Mouse (Mus musculus) thymus, postnatal 0 days (tissue): ENCODE results near the gene Kctd11. TPM values are rescaled to one million over a fixed set of nuclear protein-coding genes. Genes with fewer than 3 reads are reported as not detected.
"Not testable (repeated sequence)": the region's sequence is repeated elsewhere in the genome, so short reads cannot be mapped to it uniquely, and the experiment has no call there.

Source experiments
- DNase-seq: peaks from one replicate; pipeline ENCODE4 v3.0.0-alpha.2; 2015; ENCODE audit warnings: low spot score
- polyA plus RNA-seq: library from polyadenylated mRNA; unstranded; fragments of >200 nt; fragmentation: Nextera tagmentation; extraction: Ambion mirVana; gene quantifications from 2 replicates; pipeline ENCODE4 v1.2.1, GENCODE M21; 2015

Gene Kctd11
- polyA plus RNA-seq, 1 experiment from 2014 or later: 1.7 TPM

DNA sequence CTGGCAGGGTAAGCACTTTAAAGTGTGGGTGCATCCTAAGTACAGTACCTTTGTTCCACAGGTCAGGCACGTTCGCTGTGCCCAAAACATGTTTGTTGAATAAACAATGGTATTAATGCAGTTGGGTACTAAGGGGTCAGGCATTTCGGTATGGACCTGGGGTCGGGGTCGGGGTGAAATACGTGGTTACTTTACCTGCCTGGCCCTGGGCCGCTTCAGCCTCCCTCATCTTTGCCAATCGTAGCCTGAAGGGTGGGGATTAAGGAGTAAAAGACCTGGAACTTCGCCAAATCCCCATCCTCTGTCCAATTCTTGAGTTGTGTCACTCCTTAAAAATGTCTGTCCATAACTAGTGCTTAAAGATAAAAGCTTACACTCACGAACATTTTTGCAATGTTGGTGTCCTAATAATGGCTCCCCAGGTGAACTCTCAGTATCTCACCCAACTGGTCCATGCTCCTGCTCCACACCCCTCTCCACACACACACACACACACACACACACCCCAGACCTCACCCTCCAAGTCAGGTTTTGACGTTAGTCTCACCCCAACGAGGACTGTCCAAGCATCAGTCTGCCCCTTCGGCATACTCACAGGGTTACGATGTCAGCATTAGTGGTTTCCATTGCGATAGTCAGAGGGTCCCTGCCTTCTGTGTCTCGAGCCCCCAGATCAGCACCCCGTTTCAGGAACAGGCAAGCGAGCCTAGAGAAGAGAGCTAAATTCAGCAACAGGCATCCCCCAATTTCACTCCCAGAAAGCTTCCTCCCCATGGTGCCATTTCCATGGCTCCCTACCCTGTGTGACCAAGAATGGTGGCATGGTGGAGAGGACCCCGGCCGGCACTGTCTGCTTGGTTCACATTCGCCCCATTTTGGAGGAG lies 823 bp upstream of the Kctd11 start:
- no peak for DNase-seq

DNA sequence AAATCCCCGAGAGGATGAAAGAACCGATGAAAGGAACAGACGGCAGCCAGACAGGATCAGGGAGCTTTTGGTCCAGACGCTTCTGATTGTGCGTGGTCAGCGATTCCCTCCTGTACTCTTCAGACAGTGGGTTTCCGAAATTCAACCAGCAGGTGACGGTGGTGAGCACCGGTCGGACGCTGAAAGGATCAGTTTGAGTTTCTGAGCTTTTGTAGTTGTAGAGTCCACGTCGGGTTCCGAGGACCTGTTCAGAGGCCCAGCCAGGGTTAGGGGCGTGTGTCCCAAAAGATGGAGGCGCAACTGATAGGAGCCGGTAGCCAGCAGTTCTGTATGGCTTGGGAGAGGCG lies 727 bp downstream of the Kctd11 start:
- peak; percentile 58 for DNase-seq

GRCm38 (mm10) chr11:69879711-69880110 lies 1.5 kb downstream of the Kctd11 start:
- DNase-seq: no peak

GRCm38 (mm10) chr11:69878952-69879351 lies 2.3 kb downstream of the Kctd11 start:
- no peak for DNase-seq

- no peak for DNase-seq
Observed at GRCm38 (mm10) chr11:69878399-69878798, 2.8 kb downstream of the Kctd11 start.

GRCm38 (mm10) chr11:69877878-69878277 lies 3.3 kb downstream of the Kctd11 start, which contains the start of gene Tmem95:
Gene Tmem95 (minus strand): TSS chr11:69878018.
- DNase-seq: no peak

GRCm38 (mm10) chr11:69876867-69877266 lies 4.3 kb downstream of the Kctd11 start:
- DNase-seq: peak; percentile 95

DNA sequence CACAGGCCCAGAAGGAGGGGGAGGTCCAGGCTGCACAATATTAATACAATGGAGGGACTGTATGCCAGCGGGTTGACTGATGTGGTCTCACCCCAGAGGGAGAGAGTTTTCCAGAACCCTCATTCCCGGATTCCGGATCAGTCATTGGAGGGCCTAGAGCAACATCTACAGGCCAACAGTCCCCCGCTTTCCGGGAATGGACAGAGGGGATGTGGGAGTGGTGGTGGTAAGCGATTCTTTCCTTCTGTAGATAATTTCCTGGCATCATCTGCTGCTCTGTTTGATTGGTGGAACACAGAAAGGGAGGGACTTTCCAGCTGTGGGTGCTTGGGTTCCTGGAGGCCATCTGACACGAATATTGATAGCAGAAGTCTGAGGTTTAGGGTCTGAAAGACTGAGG lies 5.0 kb downstream of the Kctd11 start:
- DNase-seq: no peak

DNA sequence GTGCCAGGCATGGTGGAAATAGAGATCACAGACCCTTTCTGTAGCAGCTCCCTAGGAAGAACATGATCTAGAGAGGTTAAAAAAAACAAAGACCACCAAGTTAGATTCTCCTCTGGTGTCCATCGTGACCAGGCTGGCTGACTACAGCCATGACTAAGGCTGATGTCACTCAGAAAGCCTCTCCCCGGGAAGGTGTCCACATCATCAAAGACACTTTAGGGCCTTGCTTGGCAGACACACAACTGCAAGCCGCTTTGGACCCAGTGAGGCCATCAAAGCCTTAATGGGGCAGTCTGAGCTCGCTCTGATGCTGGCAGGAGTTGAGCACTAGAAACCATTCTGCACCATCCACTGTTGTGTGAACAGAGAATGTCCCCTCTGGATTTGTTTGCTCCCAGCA lies 8.8 kb downstream of the Kctd11 start:
- DNase-seq: no peak

DNA sequence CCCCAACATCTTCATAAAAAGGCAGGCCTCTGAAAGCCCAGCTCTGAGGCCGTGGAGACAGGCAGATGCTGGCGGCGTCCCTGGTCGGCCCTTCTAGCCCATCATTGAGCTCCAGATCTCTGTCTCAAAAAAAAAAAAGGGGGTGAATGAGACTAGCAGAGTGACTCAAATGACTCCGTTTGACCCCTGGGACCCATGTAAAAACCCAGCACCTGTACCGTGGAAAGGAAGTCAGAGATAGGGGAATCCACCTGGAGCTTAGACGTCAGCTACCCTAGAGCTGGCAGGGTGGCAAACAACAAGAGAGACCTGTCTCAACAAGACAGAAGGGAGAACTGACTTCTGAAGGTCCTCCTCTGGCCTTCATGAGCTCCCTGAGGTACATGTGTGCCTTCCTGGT lies 9.4 kb downstream of the Kctd11 start:
- no peak for DNase-seq

- DNase-seq: no peak
Observed at GRCm38 (mm10) chr11:69870289-69871069, 10.7 kb downstream of the Kctd11 start.

DNA sequence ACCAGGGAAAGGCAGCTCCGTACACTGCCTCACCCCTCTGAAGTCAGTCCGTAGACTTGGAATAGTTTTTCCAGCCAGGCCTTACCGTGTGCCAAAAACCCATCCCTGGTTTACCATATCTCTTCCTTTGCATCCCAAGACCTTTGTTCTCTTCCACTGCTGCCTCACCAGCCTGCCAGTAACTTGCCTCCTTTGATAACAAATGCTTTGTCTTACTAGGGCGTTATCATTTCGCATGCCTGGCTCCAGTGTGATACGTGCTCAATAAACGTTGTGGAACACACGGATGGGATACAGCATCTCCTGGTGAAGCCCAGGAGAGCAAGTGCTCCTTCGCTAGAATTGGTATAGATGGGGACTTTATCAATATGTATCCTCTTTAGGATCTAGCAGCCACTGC lies 13.9 kb downstream of the Kctd11 start:
- no peak for DNase-seq

GRCm38 (mm10) chr11:69865561-69865960 lies 15.6 kb downstream of the Kctd11 start:
- DNase-seq: no peak

DNA sequence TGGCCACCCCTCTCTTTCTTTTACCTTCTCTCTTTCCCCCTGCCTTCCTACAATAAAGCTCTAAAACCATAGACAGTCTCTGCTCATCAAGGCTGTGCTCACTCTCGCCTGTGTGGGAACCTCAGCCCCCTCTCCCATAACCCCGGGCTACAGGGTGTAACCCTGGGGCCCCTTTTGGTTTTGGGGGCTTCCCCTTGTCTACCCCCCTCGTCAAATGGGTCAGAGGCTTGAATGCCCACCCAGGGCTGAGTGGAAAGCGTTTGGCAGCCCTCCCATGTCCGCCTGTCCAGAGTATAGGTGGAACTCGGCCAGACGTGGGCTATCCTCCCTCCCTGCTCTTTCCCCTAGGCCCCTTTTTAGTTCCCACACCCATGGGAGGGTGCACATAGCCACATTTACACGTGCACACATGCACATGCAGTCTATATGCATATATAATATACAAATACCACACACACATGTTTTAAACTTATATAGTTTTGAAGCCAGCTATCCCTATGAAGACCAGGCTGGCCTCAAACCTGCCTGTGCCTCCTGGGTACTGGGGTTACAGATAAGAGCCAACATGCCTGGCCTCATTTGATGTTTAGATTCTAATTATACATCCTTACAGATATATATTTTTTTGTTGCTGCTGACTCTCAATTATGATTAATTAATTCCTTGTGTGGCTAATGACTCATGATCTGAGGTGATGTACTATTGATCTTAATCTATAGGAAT lies 16.9 kb downstream of the Kctd11 start:
- no peak for DNase-seq

GRCm38 (mm10) chr11:69863729-69864128 lies 17.5 kb downstream of the Kctd11 start:
- not testable (repeated sequence) for DNase-seq

DNA sequence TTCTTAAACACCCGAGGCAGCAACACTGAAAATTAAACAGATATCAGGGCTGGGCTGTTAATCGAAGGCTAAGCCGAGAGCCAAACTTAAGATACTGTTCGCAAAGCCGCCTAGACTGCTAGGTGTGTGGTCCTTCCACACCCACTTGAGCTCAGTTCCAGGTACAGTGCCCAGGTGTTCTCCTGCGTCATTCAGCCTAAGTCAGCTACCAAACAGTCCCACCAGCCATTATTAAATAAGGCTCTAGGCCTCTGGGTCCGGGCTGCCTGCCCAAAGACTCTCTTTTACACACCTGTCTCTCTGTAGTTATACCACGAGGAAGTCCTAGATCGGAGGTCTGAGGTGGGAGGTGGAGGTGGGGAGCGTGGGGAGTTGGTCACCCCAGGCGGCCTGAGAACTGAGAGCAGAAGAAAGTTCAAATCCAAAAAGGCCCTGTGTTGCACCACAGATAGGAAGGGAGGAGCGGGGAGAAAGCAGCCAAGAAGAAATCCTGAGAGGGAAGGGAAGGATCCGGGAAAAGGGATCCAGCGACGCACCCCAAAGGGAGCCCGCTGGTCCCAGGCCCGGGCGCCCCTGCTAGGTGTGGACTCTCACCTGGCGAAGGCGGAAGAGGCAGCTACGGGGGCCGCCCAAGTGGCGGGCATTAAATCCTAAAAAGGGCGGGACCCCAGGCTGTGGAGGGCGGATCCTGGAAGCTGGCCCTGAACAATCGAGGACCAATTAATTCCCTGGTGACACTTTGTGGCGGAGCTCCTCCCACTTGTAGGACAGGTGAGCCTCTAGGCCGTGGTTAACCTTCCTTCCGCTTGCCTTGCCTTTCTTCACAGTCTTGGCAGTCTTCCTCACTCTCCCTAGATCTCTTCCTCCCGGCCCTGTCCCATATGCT lies 22.9 kb downstream of the Kctd11 start, which contains the start of gene Tnk1:
Gene Tnk1 (minus strand): TSS at position 618 of the 886 bp plus-strand sequence.
- DNase-seq: no peak

- peak; percentile 48 for DNase-seq
Observed at GRCm38 (mm10) chr11:69855347-69855746, 25.9 kb downstream of the Kctd11 start.

GRCm38 (mm10) chr11:69854680-69855079 lies 26.5 kb downstream of the Kctd11 start:
- DNase-seq: no peak

- no peak for DNase-seq
Observed at GRCm38 (mm10) chr11:69853994-69854393, 27.2 kb downstream of the Kctd11 start.

GRCm38 (mm10) chr11:69850754-69851153 lies 30.5 kb downstream of the Kctd11 start:
- peak; percentile 65 for DNase-seq

- DNase-seq: no peak
Observed at GRCm38 (mm10) chr11:69849884-69850283, 31.3 kb downstream of the Kctd11 start.
